Mouse (Mus musculus) thymus, adult 2 months (tissue): ENCODE results near the gene Cavin1.

Experiments
- CTCF ChIP-seq: fragments of 200-500 bp; IDR thresholded peaks from 2 replicates; pipeline ENCODE4 v1.5.1; 2012; ENCODE audit warnings: mild to moderate bottlenecking, control low read depth, low read length, moderate library complexity, borderline replicate concordance; ENCODE audit not compliant: control insufficient read depth, poor library complexity, insufficient read depth; ENCODE audit errors: extremely low read depth
- POLR2A ChIP-seq: fragments of 200-500 bp; IDR thresholded peaks from 2 replicates; pipeline ENCODE4 v1.6.1; 2012; ENCODE audit warnings: mild to moderate bottlenecking, low read length, control low read depth, moderate library complexity; ENCODE audit not compliant: control insufficient read depth, poor library complexity, insufficient read depth; ENCODE audit errors: extremely low read depth

- TF ChIP-seq CTCF (no peak), POLR2A (no peak)
Observed at GRCm38 (mm10) chr11:100988674-100989073, 18.0 kb upstream of the Cavin1 start.
